Mouse (Mus musculus) heart, embryonic 15.5 days (tissue): Measurements from ENCODE around the gene Gm11084. TPM values are rescaled to one million over a fixed set of nuclear protein-coding genes. Genes with fewer than 3 reads are reported as not detected.

ENCODE experiments used
- ATAC-seq: fragments of 200-750 bp; cut with Nextera tagmentation; replicated peaks from 2 replicates; pipeline ENCODE4 v1.8.0; 2017; ENCODE audit warnings: low read depth, moderate TSS enrichment; ENCODE audit not compliant: insufficient number of reproducible peaks, insufficient read depth, low FRiP score
- H3K27ac ChIP-seq: fragments of 300-500 bp; sonication (generic); 2 replicates; pipeline ENCODE4 v1.5.1; 2015; ENCODE audit warnings: mild to moderate bottlenecking, inconsistent platforms
- H3K27me3 ChIP-seq: fragments of 300-500 bp; sonication (generic); 2 replicates; pipeline ENCODE4 v1.6.1; 2015; ENCODE audit warnings: inconsistent platforms
- H3K36me3 ChIP-seq: fragments of 300-500 bp; sonication (generic); 2 replicates; pipeline ENCODE4 v1.6.1; 2015; ENCODE audit warnings: mild to moderate bottlenecking, inconsistent platforms
- H3K4me1 ChIP-seq: fragments of 300-500 bp; sonication (generic); replicated peaks from 2 replicates; pipeline ENCODE4 v1.6.1; 2015; ENCODE audit warnings: inconsistent platforms
- H3K4me2 ChIP-seq: fragments of 300-500 bp; sonication (generic); 2 replicates; pipeline ENCODE4 v1.6.1; 2015; ENCODE audit warnings: inconsistent platforms, mild to moderate bottlenecking, moderate library complexity
- H3K4me3 ChIP-seq: fragments of 300-500 bp; sonication (generic); 2 replicates; pipeline ENCODE4 v1.5.1; 2015; ENCODE audit warnings: mild to moderate bottlenecking, inconsistent platforms
- H3K9ac ChIP-seq: fragments of 300-500 bp; sonication (generic); 2 replicates; pipeline ENCODE4 v1.6.1; 2015; ENCODE audit warnings: mild to moderate bottlenecking, inconsistent platforms
- H3K9me3 ChIP-seq: fragments of 300-500 bp; sonication (generic); replicated peaks from 2 replicates; pipeline ENCODE4 v1.6.1; 2016; ENCODE audit warnings: inconsistent platforms
- WGBS: fragments of 180-500 bp; shearing (Covaris S2); methylation state at CpG from one replicate; pipeline ENCODE4 v1.1.7; 2015; ENCODE audit warnings: mixed read lengths; 5-methylcytosine and 5-hydroxymethylcytosine counted together
- polyA plus RNA-seq: library from polyadenylated mRNA; unstranded; fragments of >200 nt; fragmentation: Nextera tagmentation; extraction: Ambion mirVana; gene quantifications from 2 replicates; pipeline ENCODE4 v1.2.1, GENCODE M21; 2015

Gm11084 gene
- polyA plus RNA-seq, 1 experiment from 2014 or later: not detected

DNA sequence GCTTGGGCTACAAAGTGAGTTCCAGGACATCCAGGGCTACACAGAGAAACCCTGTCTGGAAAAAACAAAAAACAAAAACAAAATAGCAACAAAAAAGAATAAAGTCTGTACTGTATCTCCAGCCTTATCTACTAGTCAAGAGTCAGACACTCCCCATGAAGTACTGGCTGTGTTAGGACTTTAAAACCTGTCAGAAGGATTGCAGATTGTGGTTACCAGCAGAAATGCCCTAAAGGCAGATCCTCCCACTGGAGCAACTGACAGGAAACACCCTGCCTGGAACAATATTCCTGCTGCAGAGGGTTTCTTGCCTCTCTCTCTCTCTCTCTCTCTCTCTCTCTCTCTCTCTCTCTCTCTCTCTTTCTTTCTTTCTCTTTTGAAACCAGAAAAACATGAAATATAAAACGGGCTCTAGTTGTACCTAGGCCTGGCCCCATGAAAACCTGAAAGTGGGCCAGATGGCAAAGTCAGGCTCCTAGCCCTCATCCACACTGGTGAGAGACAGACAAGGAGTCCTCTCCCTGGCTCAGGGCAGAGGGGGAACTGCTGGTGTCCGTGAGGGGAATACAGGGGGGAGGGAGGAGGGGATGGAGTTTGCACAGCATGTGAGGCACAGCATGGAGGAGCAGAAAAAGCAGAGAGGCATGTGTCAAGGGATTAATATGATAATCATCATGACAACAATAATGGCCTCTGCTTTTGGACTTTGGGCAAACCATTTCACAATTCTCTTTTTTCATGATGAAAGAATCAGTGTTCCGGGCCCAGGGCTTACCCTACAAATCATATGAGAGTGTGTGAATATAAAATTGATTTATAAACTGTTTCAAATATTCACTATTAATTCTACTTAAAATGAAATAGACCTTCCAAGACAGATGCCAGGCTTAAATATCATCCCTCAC, 19.3 kb upstream of the Gm11084 start:
- Histone ChIP-seq H3K27ac (peak overlapping the region; percentile 97), H3K9me3 (0 out of 2 replicates have a peak, but pooled peaks cover 3% of the 10 kb centered on the region), H3K4me3 (no peak overlapping the region), H3K36me3 (no peaks in the 10 kb centered on the region), H3K9ac (no peak overlapping the region), H3K4me2 (no peak overlapping the region), H3K27me3 (no peaks in the 10 kb centered on the region), H3K4me1 (peaks cover 36% of the 10 kb centered on the region)
- ATAC-seq: no peak
- WGBS: 57% methylated on average over 3 of the region's 3 CpGs

DNA sequence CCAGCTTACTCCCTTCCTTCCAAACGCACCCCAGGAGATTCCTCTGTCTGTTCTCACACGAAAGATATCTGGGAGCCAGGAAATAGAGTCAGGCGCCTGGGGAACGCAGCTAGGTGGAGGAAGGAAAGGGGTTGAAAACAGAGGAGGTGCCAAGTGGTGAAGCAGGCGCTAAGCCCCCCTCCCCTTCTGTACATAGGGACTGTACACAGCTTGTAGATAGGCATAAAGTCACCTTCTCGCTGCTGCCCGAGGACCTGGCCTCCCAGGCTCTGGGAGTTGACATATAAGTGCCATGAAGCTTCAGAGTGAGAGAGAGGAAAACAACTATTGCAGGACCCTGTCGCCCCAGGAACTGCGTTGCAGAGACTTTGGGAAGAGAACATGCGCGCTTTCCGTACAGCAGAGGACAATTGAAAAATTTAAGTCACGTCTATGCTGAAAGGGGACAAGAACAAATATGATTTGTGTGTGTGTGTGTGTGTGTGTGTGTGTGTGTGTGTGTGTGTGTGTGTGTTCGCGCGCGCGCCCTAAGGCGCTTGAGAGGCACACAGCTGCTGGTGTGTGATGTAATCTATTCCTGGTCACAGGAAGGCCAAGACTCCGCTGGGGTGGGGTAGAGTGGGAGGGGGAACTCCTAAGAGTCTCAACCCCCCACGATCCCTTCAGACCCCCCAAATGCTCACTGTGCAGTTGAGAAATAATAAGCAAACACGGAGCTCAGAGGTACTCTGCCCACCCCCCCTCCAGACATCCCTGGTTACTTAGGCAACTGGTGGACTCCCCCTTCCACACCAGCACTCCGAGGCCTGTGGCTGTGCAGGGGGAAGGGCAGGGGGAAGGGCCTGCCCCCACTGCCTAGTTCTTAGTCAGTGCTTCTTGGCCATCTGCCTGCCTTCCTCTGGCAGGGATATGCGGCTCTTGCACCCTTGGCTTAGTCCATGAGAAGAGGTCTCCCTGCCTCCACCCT, 17.5 kb upstream of the Gm11084 start:
- H3K9me3 ChIP-seq: no peaks in the 10 kb centered on the region
- H3K27me3 ChIP-seq: no peaks in the 10 kb centered on the region
- peak overlapping the region; percentile 30 for H3K4me3 ChIP-seq
- WGBS: 8% methylated on average over 23 of the region's 24 CpGs
- H3K9ac ChIP-seq: peak overlapping the region; percentile 57
- peak overlapping the region; percentile 97 for H3K27ac ChIP-seq
- no peaks in the 10 kb centered on the region for H3K36me3 ChIP-seq
- H3K4me2 ChIP-seq: peak overlapping the region; percentile 69
- ATAC-seq: peak; percentile 94
- H3K4me1 ChIP-seq: peaks cover 36% of the 10 kb centered on the region

DNA sequence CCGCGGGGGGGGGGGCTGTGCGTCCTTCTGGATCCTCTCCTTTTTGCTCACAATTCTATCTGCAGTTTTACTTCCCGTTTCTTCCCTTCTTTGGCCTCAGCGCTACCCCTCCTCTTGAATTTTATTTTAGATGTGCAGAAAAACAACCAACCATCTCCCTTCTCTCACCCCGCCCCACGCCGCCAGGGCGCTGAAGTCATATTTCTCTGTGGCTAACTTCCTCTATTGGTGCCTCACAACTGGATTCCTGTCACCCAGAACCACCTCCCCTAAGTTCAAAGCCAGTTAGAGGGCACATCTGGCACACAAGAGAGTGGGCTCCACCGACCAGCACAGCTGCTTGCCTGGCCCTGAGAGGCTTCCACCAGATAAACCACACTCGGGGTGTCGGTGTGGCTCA, 16.5 kb upstream of the Gm11084 start:
- WGBS: 43% methylated on average over 12 of the region's 12 CpGs
- H3K36me3 ChIP-seq: no peaks in the 10 kb centered on the region
- no peak for ATAC-seq
- no peaks in the 10 kb centered on the region for H3K27me3 ChIP-seq
- no peak overlapping the region for H3K4me3 ChIP-seq
- H3K27ac ChIP-seq: peak overlapping the region; percentile 97
- no peaks in the 10 kb centered on the region for H3K9me3 ChIP-seq
- H3K4me2 ChIP-seq: peak overlapping the region; percentile 69
- H3K4me1 ChIP-seq: peaks cover 36% of the 10 kb centered on the region
- H3K9ac ChIP-seq: no peak overlapping the region

DNA sequence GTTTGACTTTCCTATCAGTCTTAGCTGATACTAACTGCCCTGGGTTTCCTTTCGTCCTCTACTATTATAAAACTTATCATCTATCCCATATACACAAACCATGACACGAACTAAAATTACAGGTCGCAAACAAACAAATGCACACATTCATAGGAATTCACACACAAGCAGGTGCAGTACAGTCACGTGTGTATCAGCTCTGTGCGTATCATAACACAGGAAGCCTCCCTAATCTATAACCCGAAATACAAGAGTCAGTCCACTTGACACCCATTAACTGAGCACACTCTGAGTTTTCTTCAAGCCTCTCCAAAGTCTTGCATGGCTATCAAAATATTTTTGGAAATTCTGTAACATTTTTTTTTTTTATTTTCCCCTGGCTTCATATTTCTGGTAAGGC, 15.9 kb upstream of the Gm11084 start:
- Histone ChIP-seq H3K27ac (0 out of 2 replicates have a peak overlapping the region, but pooled peaks have one; percentile 17), H3K27me3 (no peaks in the 10 kb centered on the region), H3K36me3 (no peaks in the 10 kb centered on the region), H3K4me2 (no peak overlapping the region), H3K9ac (no peak overlapping the region), H3K4me3 (no peak overlapping the region), H3K4me1 (peaks cover 36% of the 10 kb centered on the region), H3K9me3 (no peaks in the 10 kb centered on the region)
- 72% methylated on average over 6 of the region's 6 CpGs for WGBS
- ATAC-seq: no peak

DNA sequence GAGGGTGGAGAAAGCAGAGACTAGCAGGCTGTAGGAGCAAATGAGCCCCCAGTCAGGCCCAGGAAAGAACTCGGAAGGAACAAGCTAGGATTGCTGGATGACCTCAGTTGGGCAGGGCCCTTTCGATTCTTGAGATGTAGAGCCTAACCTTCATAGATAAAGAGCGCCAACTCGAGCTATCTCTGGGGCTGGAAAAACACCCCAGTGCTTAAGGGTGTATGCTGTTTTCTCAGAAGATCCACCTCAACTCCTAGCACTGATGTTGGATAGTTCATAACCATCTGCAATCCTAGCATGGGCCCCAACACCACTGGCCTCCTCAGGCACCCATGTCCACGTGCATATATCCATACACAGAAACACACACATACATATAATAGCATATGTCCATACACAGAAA, 15.5 kb upstream of the Gm11084 start:
- WGBS: 65% methylated on average over 5 of the region's 5 CpGs
- H3K27ac ChIP-seq: peak overlapping the region; percentile 30
- ATAC-seq: no peak
- H3K4me1 ChIP-seq: peaks cover 38% of the 10 kb centered on the region
- no peak overlapping the region for H3K4me3 ChIP-seq
- no peak overlapping the region for H3K9ac ChIP-seq
- no peaks in the 10 kb centered on the region for H3K27me3 ChIP-seq
- H3K9me3 ChIP-seq: no peaks in the 10 kb centered on the region
- no peak overlapping the region for H3K4me2 ChIP-seq
- no peaks in the 10 kb centered on the region for H3K36me3 ChIP-seq

DNA sequence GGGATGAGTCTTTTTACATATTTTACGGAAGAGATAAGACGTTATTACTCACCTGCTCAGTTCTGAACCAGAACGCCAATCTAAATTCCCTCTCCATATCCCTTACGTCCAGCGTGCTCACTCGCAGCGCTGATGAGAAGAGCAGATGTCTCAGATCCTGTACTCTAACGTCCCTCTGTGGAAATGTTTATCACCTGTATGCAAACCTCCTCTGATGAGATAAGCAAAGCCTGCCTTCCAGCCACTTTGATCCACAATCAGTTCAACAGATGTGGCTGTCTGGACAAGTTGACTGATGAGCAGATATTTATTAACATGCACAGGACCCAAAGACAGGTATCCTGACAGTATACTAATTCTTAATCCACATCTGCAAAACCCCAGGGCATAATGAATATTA, 13.7 kb upstream of the Gm11084 start:
- Histone ChIP-seq H3K27ac (no peak overlapping the region), H3K4me2 (no peak overlapping the region), H3K4me1 (peaks cover 46% of the 10 kb centered on the region), H3K27me3 (no peaks in the 10 kb centered on the region), H3K9me3 (no peaks in the 10 kb centered on the region), H3K9ac (no peak overlapping the region), H3K36me3 (no peaks in the 10 kb centered on the region), H3K4me3 (no peak overlapping the region)
- WGBS: 60% methylated on average over 8 of the region's 8 CpGs
- no peak for ATAC-seq

DNA sequence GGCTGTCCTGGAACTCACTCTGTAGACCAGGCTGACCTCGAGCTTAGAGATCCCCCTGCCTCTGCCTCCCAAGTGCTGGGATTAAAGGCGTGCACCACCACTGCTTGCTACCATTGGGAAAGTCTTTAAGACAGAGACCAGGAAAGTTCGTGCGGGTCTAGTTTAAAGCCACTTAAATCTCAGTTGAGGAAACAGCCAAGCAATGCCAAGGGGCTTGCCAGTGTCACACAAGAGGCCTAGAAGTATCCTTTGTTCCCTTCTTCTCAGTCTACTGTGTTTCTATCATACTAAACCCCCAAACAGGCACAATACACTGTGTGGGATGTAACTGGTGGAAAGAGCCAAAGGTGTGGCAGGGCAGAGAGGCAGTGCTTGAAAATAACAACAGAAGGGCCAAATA, 11.1 kb upstream of the Gm11084 start:
- H3K9ac ChIP-seq: no peak overlapping the region
- ATAC-seq: no peak
- H3K27ac ChIP-seq: no peak overlapping the region; the same call in 1 of the 2 replicates
- no peak overlapping the region for H3K4me2 ChIP-seq
- H3K27me3 ChIP-seq: no peaks in the 10 kb centered on the region
- H3K36me3 ChIP-seq: no peaks in the 10 kb centered on the region
- H3K9me3 ChIP-seq: no peaks in the 10 kb centered on the region
- WGBS: 92% methylated on average over 4 of the region's 4 CpGs
- no peak overlapping the region for H3K4me3 ChIP-seq
- H3K4me1 ChIP-seq: peaks cover 27% of the 10 kb centered on the region

DNA sequence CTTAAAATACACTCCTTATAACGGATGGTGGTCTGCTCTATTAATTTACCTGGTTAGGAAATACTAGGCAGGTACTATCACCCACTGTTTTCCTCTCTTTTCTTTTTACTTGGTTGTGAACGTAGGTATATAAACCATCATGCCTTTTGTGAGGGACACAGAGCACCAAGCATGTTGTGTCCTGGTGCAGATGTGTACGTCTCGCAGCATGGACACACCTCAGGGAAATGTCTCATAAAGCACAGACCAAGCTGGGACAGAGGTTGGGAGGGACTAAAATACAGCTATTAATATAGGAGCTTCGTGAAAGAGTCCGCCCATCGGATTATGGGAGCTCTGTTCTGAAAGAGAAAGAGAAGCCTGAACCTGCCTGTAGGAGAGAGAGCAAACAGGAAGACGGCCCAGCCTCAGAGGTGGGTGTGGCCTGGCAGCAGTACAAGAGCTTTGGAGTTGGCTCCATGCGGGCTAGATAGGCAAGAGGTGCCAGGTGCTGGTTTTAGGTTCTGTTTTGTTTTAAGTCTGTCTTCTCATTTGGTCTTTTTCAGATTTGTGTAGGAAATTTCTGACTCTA, 10.4 kb upstream of the Gm11084 start:
- H3K27ac ChIP-seq: peak overlapping the region; percentile 89
- peaks cover 24% of the 10 kb centered on the region for H3K4me1 ChIP-seq
- H3K4me2 ChIP-seq: peak overlapping the region; percentile 21; the same call in 1 of the 2 replicates
- H3K9ac ChIP-seq: no peak overlapping the region
- no peak for ATAC-seq
- no peak overlapping the region for H3K4me3 ChIP-seq
- H3K27me3 ChIP-seq: no peaks in the 10 kb centered on the region
- H3K9me3 ChIP-seq: no peaks in the 10 kb centered on the region
- WGBS: 49% methylated on average over 9 of the region's 9 CpGs
- no peaks in the 10 kb centered on the region for H3K36me3 ChIP-seq

DNA sequence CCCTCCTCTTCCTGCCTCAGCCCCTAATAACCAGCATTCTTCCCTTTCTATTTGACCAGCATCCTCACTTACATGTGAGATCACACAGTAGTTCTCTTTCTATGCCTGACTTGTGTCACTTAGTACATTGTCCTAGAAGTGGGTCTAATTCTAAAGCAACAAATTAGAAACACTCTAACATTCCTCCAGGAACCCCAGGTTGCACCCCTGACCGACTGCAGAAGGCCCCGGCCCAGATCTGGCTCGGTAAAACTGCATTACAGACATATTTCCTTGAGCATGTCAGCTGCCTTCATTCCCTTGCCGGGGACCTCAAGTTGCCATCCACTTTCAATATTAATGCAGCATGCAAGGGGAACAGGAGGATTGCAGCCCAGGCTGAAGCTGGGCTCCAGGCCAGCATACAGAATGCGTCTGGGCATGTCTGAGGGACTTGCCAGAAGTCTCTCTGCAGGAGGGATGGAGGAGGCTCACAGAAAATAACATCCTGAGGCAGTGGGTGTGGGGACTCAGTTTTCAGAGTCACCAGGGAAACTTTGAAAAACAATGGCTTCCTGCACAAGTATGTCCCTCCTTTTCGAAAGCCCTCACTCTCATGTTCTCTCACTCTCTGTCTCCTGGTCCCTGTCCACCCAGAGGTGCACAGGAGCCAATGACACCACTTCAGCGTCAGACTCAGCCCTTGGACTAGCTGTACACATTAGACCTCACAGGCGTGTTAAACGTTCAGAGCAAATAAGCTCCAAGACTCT, 9.0 kb upstream of the Gm11084 start:
- Histone ChIP-seq H3K4me2 (peak overlapping the region; percentile 34), H3K4me3 (no peak overlapping the region; the same call in 1 of the 2 replicates), H3K9ac (peak overlapping the region; percentile 39; the same call in 1 of the 2 replicates), H3K27me3 (no peaks in the 10 kb centered on the region), H3K36me3 (no peaks in the 10 kb centered on the region), H3K27ac (peak overlapping the region; percentile 89), H3K9me3 (no peaks in the 10 kb centered on the region), H3K4me1 (peaks cover 22% of the 10 kb centered on the region)
- peak; percentile 81 for ATAC-seq
- WGBS: 21% methylated on average over 9 of the region's 9 CpGs

DNA sequence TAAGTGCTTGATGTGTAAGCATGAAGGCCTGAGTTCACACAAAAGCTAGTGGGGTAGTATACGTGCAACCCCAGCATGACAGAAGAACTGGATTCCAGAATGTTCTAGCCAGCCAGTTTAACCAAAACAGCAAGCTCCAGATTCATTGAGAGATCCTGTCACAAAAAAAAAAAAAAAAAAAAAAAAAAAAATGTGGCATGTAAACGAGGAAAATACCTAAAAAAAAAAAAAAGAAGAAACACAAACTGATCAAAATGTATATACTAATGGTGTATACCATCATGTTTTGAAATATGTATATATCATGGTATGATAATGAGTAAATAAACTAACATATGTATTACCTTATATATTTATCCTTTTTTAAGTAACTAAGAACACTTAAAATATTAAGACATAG, 7.6 kb upstream of the Gm11084 start:
- WGBS: 81% methylated on average over 2 of the region's 2 CpGs
- no peak for ATAC-seq
- peaks cover 5% of the 10 kb centered on the region for H3K36me3 ChIP-seq
- no peaks in the 10 kb centered on the region for H3K27me3 ChIP-seq
- H3K4me1 ChIP-seq: peaks cover 22% of the 10 kb centered on the region
- no peak overlapping the region for H3K4me2 ChIP-seq
- no peak overlapping the region for H3K27ac ChIP-seq
- H3K4me3 ChIP-seq: no peak overlapping the region
- H3K9ac ChIP-seq: no peak overlapping the region
- H3K9me3 ChIP-seq: no peaks in the 10 kb centered on the region
